Mouse (Mus musculus) heart, embryonic 16.5 days (tissue): Measurements from ENCODE around the gene Kdm4b. TPM values are rescaled to one million over a fixed set of nuclear protein-coding genes. Genes with fewer than 3 reads are reported as not detected.

Experiments
- ATAC-seq: fragments of 200-750 bp; cut with Nextera tagmentation; replicated peaks from 2 replicates; pipeline ENCODE4 v1.8.0; 2017; ENCODE audit warnings: moderate number of reproducible peaks; ENCODE audit not compliant: insufficient read depth, low FRiP score; ENCODE audit errors: extremely low read depth
- H3K27ac ChIP-seq: fragments of 300-500 bp; sonication (generic); 2 replicates; pipeline ENCODE4 v1.5.1; 2014; ENCODE audit warnings: mild to moderate bottlenecking, low read length, control low read depth, moderate library complexity
- H3K27me3 ChIP-seq: fragments of 300-500 bp; sonication (generic); 2 replicates; pipeline ENCODE4 v1.6.1; 2014; ENCODE audit warnings: low read length, mixed read lengths; ENCODE audit not compliant: control insufficient read depth, insufficient read depth
- H3K36me3 ChIP-seq: fragments of 300-500 bp; sonication (generic); 2 replicates; pipeline ENCODE4 v1.6.1; 2014; ENCODE audit not compliant: control insufficient read depth, insufficient read depth
- H3K4me1 ChIP-seq: fragments of 300-500 bp; sonication (generic); 2 replicates; pipeline ENCODE4 v1.6.1; 2014; ENCODE audit warnings: low read length, mixed read lengths; ENCODE audit not compliant: control insufficient read depth, insufficient read depth
- H3K4me2 ChIP-seq: fragments of 300-500 bp; sonication (generic); 2 replicates; pipeline ENCODE4 v1.6.1; 2014; ENCODE audit warnings: low read depth, mild to moderate bottlenecking, control low read depth, low read length
- H3K4me3 ChIP-seq: fragments of 300-500 bp; sonication (generic); 2 replicates; pipeline ENCODE4 v1.5.1; 2014; ENCODE audit warnings: mild to moderate bottlenecking, control low read depth, low read length
- H3K9ac ChIP-seq: fragments of 300-500 bp; sonication (generic); 2 replicates; pipeline ENCODE4 v1.6.1; 2014; ENCODE audit warnings: low read length, control low read depth
- H3K9me3 ChIP-seq: fragments of 300-500 bp; sonication (generic); replicated peaks from 2 replicates; pipeline ENCODE4 v1.6.1; 2016; ENCODE audit warnings: low read length; ENCODE audit not compliant: control insufficient read depth
- WGBS: fragments of 180-500 bp; shearing (Covaris S2); extraction: QIAGEN DNeasy Blood & Tissue Kit; methylation state at CpG from one replicate; pipeline ENCODE4 v1.1.7; 2014; 5-methylcytosine and 5-hydroxymethylcytosine counted together
- polyA plus RNA-seq: library from polyadenylated mRNA; unstranded; fragments of >200 nt; fragmentation: Nextera tagmentation; extraction: Ambion mirVana; gene quantifications from 2 replicates; pipeline ENCODE4 v1.2.1, GENCODE M21; 2015

The Kdm4b gene
- polyA plus RNA-seq, 1 experiment from 2014 or later, result 23.8 TPM

- Histone ChIP-seq H3K9me3 (no peaks in the 10 kb centered on the region), H3K36me3 (peaks cover 22% of the 10 kb centered on the region), H3K4me3 (no peak overlapping the region), H3K27ac (no peak overlapping the region), H3K4me1 (no peaks in the 10 kb centered on the region), H3K9ac (no peak overlapping the region), H3K27me3 (no peaks in the 10 kb centered on the region), H3K4me2 (no peak overlapping the region)
- 0 out of 2 replicates have a peak, but pooled peaks have one; percentile 15 for ATAC-seq
- 83% methylated on average over 6 of the region's 6 CpGs for WGBS
Observed at GRCm38 (mm10) chr17:56384903-56385302, 59.0 kb downstream of the Kdm4b start.

GRCm38 (mm10) chr17:56387612-56388011 lies 61.8 kb downstream of the Kdm4b start:
- no peak for ATAC-seq
- Histone ChIP-seq H3K4me3 (no peak overlapping the region), H3K27ac (no peak overlapping the region), H3K4me2 (no peak overlapping the region), H3K9me3 (no peaks in the 10 kb centered on the region), H3K9ac (no peak overlapping the region), H3K27me3 (no peaks in the 10 kb centered on the region), H3K4me1 (no peaks in the 10 kb centered on the region), H3K36me3 (peaks cover 31% of the 10 kb centered on the region)
- 86% methylated on average over 6 of the region's 6 CpGs for WGBS

- ATAC-seq, result no peak
- Histone ChIP-seq H3K9ac (no peak overlapping the region), H3K4me1 (no peaks in the 10 kb centered on the region), H3K36me3 (peaks cover 51% of the 10 kb centered on the region), H3K27ac (no peak overlapping the region), H3K4me3 (no peak overlapping the region), H3K9me3 (no peaks in the 10 kb centered on the region), H3K27me3 (no peaks in the 10 kb centered on the region), H3K4me2 (no peak overlapping the region)
- WGBS, result 92% methylated on average over 6 of the region's 6 CpGs
Observed at GRCm38 (mm10) chr17:56393238-56393637, 67.4 kb downstream of the Kdm4b start.

GRCm38 (mm10) chr17:56393889-56394288 lies 68.0 kb downstream of the Kdm4b start:
- Histone ChIP-seq H3K27me3 (no peaks in the 10 kb centered on the region), H3K9ac (no peak overlapping the region), H3K4me2 (no peak overlapping the region), H3K4me1 (no peaks in the 10 kb centered on the region), H3K27ac (no peak overlapping the region), H3K36me3 (peaks cover 47% of the 10 kb centered on the region), H3K9me3 (no peaks in the 10 kb centered on the region), H3K4me3 (no peak overlapping the region)
- ATAC-seq, result no peak
- WGBS, result 92% methylated on average over 10 of the region's 10 CpGs

GRCm38 (mm10) chr17:56396051-56396450 lies 70.2 kb downstream of the Kdm4b start:
- Histone ChIP-seq H3K36me3 (peaks cover 48% of the 10 kb centered on the region), H3K4me1 (peaks cover 3% of the 10 kb centered on the region; the same call in 1 of the 2 replicates), H3K27me3 (no peaks in the 10 kb centered on the region), H3K4me2 (no peak overlapping the region), H3K4me3 (no peak overlapping the region), H3K9ac (no peak overlapping the region), H3K27ac (no peak overlapping the region), H3K9me3 (no peaks in the 10 kb centered on the region)
- ATAC-seq, result no peak
- 82% methylated on average over 6 of the region's 6 CpGs for WGBS

GRCm38 (mm10) chr17:56400221-56400620 lies 74.4 kb downstream of the Kdm4b start:
- Histone ChIP-seq H3K27ac (no peak overlapping the region), H3K9ac (no peak overlapping the region), H3K9me3 (no peaks in the 10 kb centered on the region), H3K4me2 (no peak overlapping the region), H3K27me3 (no peaks in the 10 kb centered on the region), H3K4me1 (peaks cover 3% of the 10 kb centered on the region; the same call in 1 of the 2 replicates), H3K4me3 (no peak overlapping the region), H3K36me3 (peaks cover 47% of the 10 kb centered on the region)
- WGBS, result 77% methylated on average over 3 of the region's 3 CpGs
- ATAC-seq, result no peak; the same call in 1 of the 2 replicates

GRCm38 (mm10) chr17:56401051-56401521 lies 75.2 kb downstream of the Kdm4b start:
- Histone ChIP-seq H3K27ac (no peak overlapping the region), H3K27me3 (no peaks in the 10 kb centered on the region), H3K4me3 (no peak overlapping the region), H3K4me2 (no peak overlapping the region), H3K9me3 (no peaks in the 10 kb centered on the region), H3K9ac (no peak overlapping the region), H3K36me3 (peaks cover 46% of the 10 kb centered on the region), H3K4me1 (peaks cover 3% of the 10 kb centered on the region; the same call in 1 of the 2 replicates)
- 90% methylated on average over 4 of the region's 4 CpGs for WGBS
- no peak for ATAC-seq

- H3K36me3 ChIP-seq, result peaks cover 14% of the 10 kb centered on the region
- H3K9me3 ChIP-seq, result no peaks in the 10 kb centered on the region
- H3K27ac ChIP-seq, result no peak overlapping the region
- WGBS, result 86% methylated on average over 3 of the region's 3 CpGs
- H3K27me3 ChIP-seq, result no peaks in the 10 kb centered on the region
- no peak overlapping the region for H3K4me2 ChIP-seq
- H3K4me1 ChIP-seq, result peaks cover 23% of the 10 kb centered on the region
- H3K4me3 ChIP-seq, result no peak overlapping the region
- H3K9ac ChIP-seq, result no peak overlapping the region
- ATAC-seq, result no peak
Observed at GRCm38 (mm10) chr17:56405341-56405740, 79.5 kb downstream of the Kdm4b start.

GRCm38 (mm10) chr17:56405856-56406840 lies 80.3 kb downstream of the Kdm4b start:
- no peaks in the 10 kb centered on the region for H3K9me3 ChIP-seq
- H3K4me3 ChIP-seq, result no peak overlapping the region
- H3K27ac ChIP-seq, result no peak overlapping the region
- H3K27me3 ChIP-seq, result no peaks in the 10 kb centered on the region
- no peak overlapping the region for H3K9ac ChIP-seq
- peaks cover 20% of the 10 kb centered on the region for H3K4me1 ChIP-seq
- peaks cover 20% of the 10 kb centered on the region for H3K36me3 ChIP-seq
- 80% methylated on average over 14 of the region's 14 CpGs for WGBS
- no peak overlapping the region for H3K4me2 ChIP-seq
- no peak for ATAC-seq
